Mouse (Mus musculus): ENCODE measurements around the gene Lyrm4.

DNA sequence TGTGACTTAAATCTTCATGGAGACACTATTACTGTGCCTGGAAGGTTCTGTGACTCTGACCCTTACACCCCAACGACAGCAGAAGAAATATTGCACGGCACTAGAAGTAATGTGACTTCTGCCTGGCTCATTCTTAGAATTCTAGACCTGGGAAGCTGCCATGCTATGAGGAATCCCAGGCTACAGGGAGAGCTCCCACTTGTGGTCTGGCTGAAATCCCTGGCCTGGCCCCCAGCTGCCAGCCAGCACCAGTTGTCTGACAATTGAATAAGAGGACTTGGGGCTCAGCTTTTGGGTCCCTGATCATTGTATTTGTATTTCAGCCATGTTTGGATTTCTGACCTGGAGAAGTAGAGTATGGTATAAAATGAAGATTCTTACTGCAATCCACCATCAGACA, 99.3 kb downstream of the Lyrm4 start:
- TF ChIP-seq POLR2A (IDR thresholded peaks at IDR 0.05; ENCODE audit: borderline replicate concordance, control insufficient read depth, low read depth, low read length) (no peak), CTCF (IDR thresholded peaks at IDR 0.05; ENCODE audit: control insufficient read depth, insufficient read depth, low read length) (no peak)

All from bone marrow, adult 2 months (tissue).